Mouse (Mus musculus): ENCODE measurements at regions not wholly inside any gene's neighbourhood (a gene's known extent, or its start where the extent isn't known, plus 50 kb on each side); places are given as distances from the start of the nearest gene placed in this dataset.
A peak's percentile ranks its signal among the peaks of the same experiment; 100 is the strongest.
"Not testable (repeated sequence)": the region's sequence is repeated elsewhere in the genome, so short reads cannot be mapped to it uniquely, and the experiment has no call there.

DNA sequence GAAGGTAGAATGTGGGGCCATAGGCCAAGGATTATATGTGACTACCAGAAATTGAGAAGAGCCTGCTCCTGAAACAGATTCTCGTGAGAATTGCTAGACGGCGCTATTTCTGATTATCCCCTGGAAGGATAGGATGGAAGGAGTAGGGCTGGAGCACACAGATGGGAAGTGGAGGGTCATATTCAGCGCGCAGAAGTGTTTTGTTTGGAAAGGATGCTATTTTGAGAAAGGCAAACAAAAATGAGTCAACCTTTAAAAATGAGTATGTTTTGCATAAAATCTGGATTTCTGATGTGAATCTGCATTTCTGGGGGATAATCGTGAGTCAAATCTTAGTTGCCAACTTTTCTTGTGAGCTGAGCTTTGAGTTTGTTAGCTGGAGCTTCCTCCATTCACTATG, 58.1 kb upstream of the Fshb start:
- DNase-seq (ENCODE audit: inconsistent ontology term): no peak

- DNase-seq (ENCODE audit: inconsistent ontology term): no peak
Observed at GRCm38 (mm10) chr2:107118711-107119474, 59.4 kb upstream of the Fshb start.

- DNase-seq (ENCODE audit: inconsistent ontology term): no peak
Observed at GRCm38 (mm10) chr2:107119697-107120096, 60.2 kb upstream of the Fshb start.

GRCm38 (mm10) chr2:107133186-107133585, 73.7 kb upstream of the Fshb start:
- no peak for DNase-seq (ENCODE audit: inconsistent ontology term)

DNA sequence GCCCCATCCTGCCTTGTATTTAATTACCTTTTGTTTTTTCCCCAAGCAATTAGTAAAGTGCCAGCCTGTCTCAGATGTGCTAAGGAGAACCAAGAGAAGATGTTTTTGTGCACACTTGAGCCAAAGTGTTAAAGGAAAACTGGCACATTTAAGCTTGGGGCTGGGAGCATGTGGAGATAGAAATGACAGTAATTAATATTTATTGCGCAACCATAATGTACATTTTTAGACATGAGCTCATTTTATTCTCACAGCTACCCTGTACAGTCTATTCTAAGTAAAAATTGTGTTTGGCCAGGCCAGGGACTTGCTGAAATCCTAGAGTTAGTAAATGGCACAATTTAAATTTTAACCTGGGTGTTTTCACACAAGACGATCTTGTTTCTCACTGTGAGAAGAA, 89.9 kb upstream of the Fshb start:
- no peak for DNase-seq (ENCODE audit: inconsistent ontology term)

GRCm38 (mm10) chr2:107149851-107150250, 90.4 kb upstream of the Fshb start:
- DNase-seq (ENCODE audit: inconsistent ontology term): no peak

DNA sequence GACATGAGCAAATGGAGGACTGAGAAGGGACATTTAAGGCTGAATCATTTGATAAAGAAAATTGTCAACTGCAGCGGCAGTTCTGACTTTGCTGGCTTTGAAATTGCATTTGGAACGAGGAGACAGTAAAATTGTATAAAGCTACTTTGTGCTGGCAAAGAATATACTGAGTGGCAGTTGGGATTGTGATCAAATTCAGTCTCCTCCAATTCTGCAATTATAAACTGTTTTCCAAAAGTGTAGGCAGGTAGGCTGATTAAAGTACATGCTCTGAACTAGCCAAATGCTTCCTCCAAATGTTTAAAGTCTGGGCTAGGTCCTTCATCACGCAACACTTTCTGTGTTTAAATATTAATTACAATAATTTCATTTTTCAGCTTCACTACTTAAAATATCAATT, 90.9 kb upstream of the Fshb start:
- DNase-seq (ENCODE audit: inconsistent ontology term): no peak

- no peak for DNase-seq (ENCODE audit: inconsistent ontology term)
Observed at GRCm38 (mm10) chr2:107151878-107152277, 92.4 kb upstream of the Fshb start.

GRCm38 (mm10) chr2:107158836-107159402, 99.5 kb upstream of the Fshb start:
- not testable (repeated sequence) for DNase-seq (ENCODE audit: inconsistent ontology term)

DNA sequence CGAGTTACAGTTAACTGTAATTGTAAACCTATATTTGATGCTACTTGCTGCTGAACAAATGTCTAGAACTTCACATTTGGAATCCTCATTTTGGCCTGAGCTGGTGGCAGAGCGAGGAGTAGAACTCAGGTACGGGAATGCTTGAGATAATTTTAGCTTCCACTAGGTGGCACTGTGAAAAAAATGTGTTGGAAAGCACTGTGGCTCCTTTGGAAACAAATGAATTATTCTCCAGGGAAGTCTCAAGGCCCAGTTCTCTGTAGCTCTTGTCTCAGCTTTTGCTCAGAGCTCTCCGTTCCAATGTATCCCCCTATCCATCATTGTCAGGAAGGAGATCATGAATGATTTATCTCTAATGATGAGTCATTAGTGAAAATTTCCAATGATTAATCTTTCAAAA, 114.7 kb upstream of the Kcna4 start:
- peak; percentile 64 for DNase-seq (ENCODE audit: inconsistent ontology term)

DNA sequence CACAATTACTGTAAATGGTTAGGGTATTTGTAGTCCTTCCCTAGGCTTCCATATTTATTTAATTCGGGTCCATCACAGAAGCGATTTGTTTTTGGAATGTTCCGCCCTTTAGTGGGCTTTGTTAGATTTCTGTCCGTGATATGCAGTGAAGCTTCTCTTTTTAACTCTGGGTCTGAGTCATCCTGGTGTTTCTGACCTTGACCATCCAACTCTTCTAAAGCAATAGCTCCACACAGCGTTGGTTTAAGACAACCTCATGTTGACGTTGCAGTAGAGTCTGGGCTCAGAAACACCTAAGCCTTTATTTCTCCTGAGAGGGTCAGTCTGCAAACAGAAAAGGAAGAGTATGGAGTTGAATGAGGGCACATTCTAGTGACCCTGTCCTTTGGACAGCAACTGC, 107.4 kb upstream of the Kcna4 start:
- DNase-seq (ENCODE audit: inconsistent ontology term): no peak

- DNase-seq (ENCODE audit: inconsistent ontology term): no peak
Observed at GRCm38 (mm10) chr2:107184864-107185263, 105.6 kb upstream of the Kcna4 start.

- no peak for DNase-seq (ENCODE audit: inconsistent ontology term)
Observed at GRCm38 (mm10) chr2:107201856-107202473, 88.5 kb upstream of the Kcna4 start.

GRCm38 (mm10) chr2:107202474-107202858, 88.0 kb upstream of the Kcna4 start:
- DNase-seq (ENCODE audit: inconsistent ontology term): no peak

- no peak for DNase-seq (ENCODE audit: inconsistent ontology term)
Observed at GRCm38 (mm10) chr2:107221544-107221943, 68.9 kb upstream of the Kcna4 start.

- DNase-seq (ENCODE audit: inconsistent ontology term): no peak
Observed at GRCm38 (mm10) chr2:107224679-107225078, 65.8 kb upstream of the Kcna4 start.

- no peak for DNase-seq (ENCODE audit: inconsistent ontology term)
Observed at GRCm38 (mm10) chr2:107227486-107227885, 63.0 kb upstream of the Kcna4 start.

GRCm38 (mm10) chr2:107228287-107228686, 62.2 kb upstream of the Kcna4 start:
- peak; percentile 35 for DNase-seq (ENCODE audit: inconsistent ontology term)

DNA sequence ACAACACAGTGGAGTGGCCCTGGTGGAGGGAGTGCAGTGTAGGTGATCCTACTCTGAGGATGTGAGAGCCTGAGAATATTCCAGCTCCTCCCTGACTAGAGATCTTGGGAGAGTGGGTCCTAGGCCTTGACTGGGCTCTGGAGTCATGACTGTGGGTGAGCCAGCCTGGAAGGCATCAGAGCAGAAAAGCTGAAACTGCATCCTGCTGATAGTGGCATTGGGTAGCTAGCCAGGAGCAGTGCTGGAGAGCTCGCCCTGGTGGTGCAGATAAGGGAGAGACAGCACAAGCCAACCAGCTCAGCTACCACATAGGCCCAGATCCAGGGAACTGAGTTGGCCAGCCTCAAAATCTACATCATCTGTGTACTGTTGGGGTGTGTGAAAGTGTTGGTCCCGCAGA, 58.8 kb upstream of the Kcna4 start:
- DNase-seq (ENCODE audit: inconsistent ontology term): no peak

GRCm38 (mm10) chr2:107232885-107233284, 57.6 kb upstream of the Kcna4 start:
- DNase-seq (ENCODE audit: inconsistent ontology term): peak; percentile 80

All from Muller cell, postnatal 12 days (primary cell).